Comparison of ENCODE assay signal across 9 mouse cellular contexts in the genomic region with DNA sequence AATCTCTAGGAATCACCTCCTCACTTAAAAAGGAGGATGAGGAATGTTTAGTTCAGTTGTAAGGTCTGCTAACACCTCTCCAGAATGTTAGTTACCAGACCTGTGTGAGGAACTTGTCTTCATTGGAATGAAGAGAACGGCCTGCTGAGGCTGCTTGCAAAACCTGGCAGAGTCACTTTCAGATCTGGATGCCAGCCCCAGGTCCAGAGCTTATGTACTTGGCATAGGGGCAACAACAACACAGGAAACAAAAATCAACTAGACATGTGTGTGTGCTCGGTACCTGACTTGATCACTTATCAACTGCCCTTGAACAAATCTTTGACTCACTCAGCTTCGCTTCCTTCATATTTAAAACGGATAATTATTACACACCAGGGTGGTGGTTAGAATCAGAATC. TPM values are rescaled to one million over a fixed set of nuclear protein-coding genes. Genes with fewer than 3 reads are reported as not detected.
DNase-seq lines count a peak whose midpoint lies in the region; ATAC-seq and TF ChIP-seq lines count a peak whose summit lies in the region.
"Had no signal": no experiment of that assay in that cellular context is flagged by ENCODE, and none has a peak within 500 bp of the region (broad histone marks: within the 10 kb centered on the region; RNA-seq: fewer than 3 reads in every experiment).

No protein-coding gene starts in this region.

- H3K27me3 ChIP-seq in heart, embryonic 12.5 days (replicated peaks) = no peaks in the 10 kb centered on the region
- no peaks in the 10 kb centered on the region for H3K27me3 ChIP-seq in lung, embryonic 16.5 days (ENCODE audit: control insufficient read depth, insufficient read depth, low read depth, low read length)
- no peaks in the 10 kb centered on the region for H3K27me3 ChIP-seq in splenic B cell, adult 2 months (ENCODE audit: control insufficient read depth, insufficient read depth, low read length, poor library complexity, severe bottlenecking)
- no peaks in the 10 kb centered on the region for H3K27me3 ChIP-seq in forebrain, postnatal 0 days (ENCODE audit: insufficient read depth, low read length)
- H3K27me3 ChIP-seq: intestine, embryonic 15.5 days had no signal

- H3K4me3 ChIP-seq in heart, embryonic 12.5 days = no peak overlapping the region
- no peak overlapping the region for H3K4me3 ChIP-seq in lung, embryonic 16.5 days (ENCODE audit: low read length)
- H3K4me3 ChIP-seq in bone marrow, adult 2 months (replicated peaks; ENCODE audit: control insufficient read depth, low read depth, low read length) = no peak overlapping the region
- no peak overlapping the region for H3K4me3 ChIP-seq in forebrain, postnatal 0 days (ENCODE audit: low read depth, low read length)
- H3K4me3 ChIP-seq: forebrain, embryonic 10.5 days; intestine, embryonic 15.5 days had no signal

- no peak for ATAC-seq in heart, embryonic 12.5 days (ENCODE audit: insufficient number of reproducible peaks, low FRiP score)
- no peak for ATAC-seq in lung, embryonic 16.5 days (ENCODE audit: low read depth)
- no peak for ATAC-seq in forebrain, postnatal 0 days
- ATAC-seq: intestine, embryonic 15.5 days had no signal

- WGBS in heart, embryonic 12.5 days = 78% methylated on average over 4 of the region's 4 CpGs
- WGBS in lung, embryonic 16.5 days = 71% methylated on average over 4 of the region's 4 CpGs
- 65% methylated on average over 4 of the region's 4 CpGs for WGBS in bone marrow, adult 2 months
- 80% methylated on average over 4 of the region's 4 CpGs for WGBS in forebrain, postnatal 0 days

- no peaks in the 10 kb centered on the region for H3K36me3 ChIP-seq in heart, embryonic 12.5 days
- H3K36me3 ChIP-seq in lung, embryonic 16.5 days (ENCODE audit: control insufficient read depth, insufficient read depth, low read length) = no peaks in the 10 kb centered on the region
- H3K36me3 ChIP-seq in splenic B cell, adult 2 months (ENCODE audit: control insufficient read depth, insufficient read depth, low read length, poor library complexity, severe bottlenecking) = no peaks in the 10 kb centered on the region; the same call in none of the 2 replicates
- no peaks in the 10 kb centered on the region for H3K36me3 ChIP-seq in forebrain, postnatal 0 days (ENCODE audit: insufficient read depth)
- H3K36me3 ChIP-seq: forebrain, embryonic 10.5 days; intestine, embryonic 15.5 days had no signal

- peak; percentile 87 for DNase-seq in heart, adult 11 months
- DNase-seq in lung, postnatal 4 days = no peak
- peak; percentile 55 for DNase-seq in splenic B cell, adult 2 months (ENCODE audit: low read depth, low spot score)
- DNase-seq in forebrain, postnatal 0 days = no peak

- TF ChIP-seq POLR2A in bone marrow, adult 2 months (IDR thresholded peaks at IDR 0.05; ENCODE audit: borderline replicate concordance, control insufficient read depth, low read depth, low read length) = no peak

- H3K9me3 ChIP-seq in heart, embryonic 12.5 days (replicated peaks) = no peaks in the 10 kb centered on the region
- H3K9me3 ChIP-seq in lung, embryonic 16.5 days (ENCODE audit: control insufficient read depth, low read length) = no peaks in the 10 kb centered on the region
- H3K9me3 ChIP-seq in forebrain, postnatal 0 days (ENCODE audit: low read length) = no peaks in the 10 kb centered on the region
- H3K9me3 ChIP-seq: forebrain, embryonic 10.5 days; intestine, embryonic 15.5 days had no signal

- H3K9ac ChIP-seq in heart, embryonic 12.5 days = no peak overlapping the region
- H3K9ac ChIP-seq in lung, embryonic 16.5 days (ENCODE audit: low read length) = no peak overlapping the region
- no peak overlapping the region for H3K9ac ChIP-seq in forebrain, postnatal 0 days
- H3K9ac ChIP-seq: intestine, embryonic 15.5 days had no signal

- H3K4me2 ChIP-seq in heart, embryonic 12.5 days = no peak overlapping the region
- H3K4me2 ChIP-seq in lung, embryonic 16.5 days (ENCODE audit: low read depth, low read length) = peak overlapping the region; percentile 81
- H3K4me2 ChIP-seq in forebrain, postnatal 0 days (ENCODE audit: low read depth) = no peak overlapping the region
- H3K4me2 ChIP-seq: intestine, embryonic 15.5 days had no signal

- TF ChIP-seq CTCF in bone marrow, adult 2 months (IDR thresholded peaks at IDR 0.05; ENCODE audit: control insufficient read depth, insufficient read depth, low read length) = no peak
- TF ChIP-seq CTCF in forebrain, postnatal 0 days (IDR thresholded peaks at IDR 0.05; ENCODE audit: low read depth) = no peak

- no peak overlapping the region for H3K27ac ChIP-seq in heart, embryonic 12.5 days (ENCODE audit: poor library complexity, severe bottlenecking)
- H3K27ac ChIP-seq in lung, embryonic 16.5 days (ENCODE audit: low read length) = no peak overlapping the region
- peak overlapping the region; percentile 45; the same call in 1 of the 2 replicates for H3K27ac ChIP-seq in bone marrow, adult 2 months (ENCODE audit: control insufficient read depth, insufficient read depth, low read depth, low read length, poor library complexity)
- H3K27ac ChIP-seq in forebrain, postnatal 0 days (ENCODE audit: low read depth, low read length) = no peak overlapping the region
- H3K27ac ChIP-seq: forebrain, embryonic 10.5 days; intestine, embryonic 15.5 days had no signal

- H3K4me1 ChIP-seq in heart, embryonic 12.5 days (replicated peaks) = peaks cover 40% of the 10 kb centered on the region
- peaks cover 30% of the 10 kb centered on the region for H3K4me1 ChIP-seq in lung, embryonic 16.5 days (replicated peaks; ENCODE audit: control insufficient read depth, insufficient read depth, low read length)
- H3K4me1 ChIP-seq in bone marrow, adult 2 months (ENCODE audit: control insufficient read depth, insufficient read depth, low read length) = peaks cover 3% of the 10 kb centered on the region
- 0 out of 2 replicates have a peak, but pooled peaks cover 6% of the 10 kb centered on the region for H3K4me1 ChIP-seq in forebrain, postnatal 0 days (ENCODE audit: insufficient read depth)

RNA-seq across cellular contexts. Expression of a gene that starts 2.6 kb away (rescaled TPM):
- polyA plus RNA-seq in heart, embryonic 12.5 days (2016; fragmentation: Nextera tagmentation; extraction: Ambion mirVana) = 7.4 and 9.6 TPM in 2 replicates
- 43.0 and 48.1 TPM in 2 replicates for polyA plus RNA-seq in lung, embryonic 16.5 days (2015; fragmentation: Nextera tagmentation; extraction: Ambion mirVana)
- 70.1 and 95.2 TPM in 2 replicates for polyA plus RNA-seq in bone marrow, adult 2 months (2011; ENCODE audit: insufficient read depth, insufficient read length, low replicate concordance, missing spikeins)
- 1.0 and 3.3 TPM in 2 replicates for total RNA-seq in forebrain, postnatal 0 days (2014; rRNA removed)
- 2.5 and 3.8 TPM in 2 replicates for polyA plus RNA-seq in forebrain, postnatal 0 days (2015; fragmentation: Nextera tagmentation; extraction: Ambion mirVana)

Comparison
In these comparisons a context has a peak if more than half of its experiments do, and no peak if none do; other contexts are left out.
1. DNase-seq: peak in heart, adult 11 months (single experiment) and splenic B cell, adult 2 months (single experiment); none in lung, postnatal 4 days (0 of 2) and forebrain, postnatal 0 days (single experiment).